Mouse (Mus musculus) erythroblast, adult 5-6 weeks (primary cell): Measurements from ENCODE around the gene Bysl. TPM values are rescaled to one million over a fixed set of nuclear protein-coding genes. Genes with fewer than 3 reads are reported as not detected.
A peak's percentile ranks its signal among the peaks of the same experiment; 100 is the strongest.

ENCODE experiments used
- ATAC-seq: replicated peaks from 2 replicates; pipeline ENCODE4 v1.8.0; 2016; ENCODE audit warnings: moderate number of reproducible peaks, mild to moderate bottlenecking, moderate TSS enrichment, inconsistent platforms; ENCODE audit not compliant: poor library complexity, low FRiP score, severe bottlenecking
- total RNA-seq, 2 experiments: library from RNA; stranded (forward) in 1 of 2; stranded (reverse) in 1 of 2; fragments of 150-400 nt in 1 of 2; fragments of 200-764, 138-1000 nt in 1 of 2; gene quantifications; 2 replicates each; pipeline versions ENCODE4 v1.2.3 to v1.2.4; 2015 to 2017; ENCODE audit warnings: low replicate concordance in 2 of 2

Bysl gene
- total RNA-seq, 2 experiments from 2014 or later: 1.2 to 4.3 TPM

- ATAC-seq: peak; percentile 39
Measured at GRCm38 (mm10) chr17:47595248-47596161, 15.8 kb downstream of the Bysl start.

DNA sequence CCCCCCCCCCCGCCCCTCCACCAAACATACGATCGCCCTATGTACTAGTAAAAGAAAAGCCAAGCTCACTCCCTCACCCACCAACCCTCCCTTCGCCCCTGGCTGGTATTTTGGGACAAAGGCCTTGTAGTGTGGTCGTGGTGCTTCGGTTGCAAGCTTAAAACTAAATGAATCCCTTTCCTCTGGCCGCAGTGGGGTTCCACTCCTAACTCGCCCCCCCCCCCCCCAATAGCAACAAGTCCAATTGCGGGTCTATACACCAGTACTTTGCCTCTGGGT lies 16.4 kb downstream of the Bysl start:
- ATAC-seq: no peak

DNA sequence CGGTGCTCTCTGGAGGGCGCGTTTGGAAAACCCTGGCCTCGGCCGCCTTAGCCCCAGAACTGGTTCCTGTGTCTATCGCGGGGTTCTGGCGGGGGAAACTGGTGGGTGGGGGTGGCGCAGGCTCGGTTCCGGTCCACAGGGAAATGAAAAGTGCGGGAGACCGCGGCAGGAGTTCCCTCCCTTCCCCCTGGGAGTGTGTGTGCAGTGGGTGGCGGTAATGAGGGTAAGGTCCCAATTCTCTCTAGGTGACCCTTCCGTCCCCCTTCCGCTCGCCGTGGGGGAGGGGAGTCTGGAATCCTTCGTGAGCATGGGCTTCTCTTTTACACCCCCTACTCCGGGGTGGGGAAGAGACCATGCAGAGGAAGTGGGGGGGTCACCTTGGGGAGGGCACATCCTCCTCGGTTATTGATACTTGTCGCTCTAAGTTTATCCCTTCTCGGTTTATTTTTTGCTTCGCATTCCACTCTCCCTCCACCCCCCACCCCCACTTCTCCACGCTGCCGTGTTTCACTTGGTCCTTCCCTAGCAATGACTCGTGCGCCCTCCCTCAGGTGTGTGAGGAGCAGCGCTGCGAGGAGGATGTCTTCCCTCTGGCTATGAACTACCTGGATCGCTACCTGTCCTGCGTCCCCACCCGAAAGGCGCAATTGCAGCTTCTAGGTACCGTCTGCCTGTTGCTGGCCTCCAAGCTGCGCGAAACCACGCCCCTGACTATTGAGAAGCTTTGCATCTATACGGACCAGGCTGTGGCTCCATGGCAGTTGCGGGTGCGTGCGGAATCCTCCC lies 16.9 kb downstream of the Bysl start:
- ATAC-seq: peak; percentile 29

DNA sequence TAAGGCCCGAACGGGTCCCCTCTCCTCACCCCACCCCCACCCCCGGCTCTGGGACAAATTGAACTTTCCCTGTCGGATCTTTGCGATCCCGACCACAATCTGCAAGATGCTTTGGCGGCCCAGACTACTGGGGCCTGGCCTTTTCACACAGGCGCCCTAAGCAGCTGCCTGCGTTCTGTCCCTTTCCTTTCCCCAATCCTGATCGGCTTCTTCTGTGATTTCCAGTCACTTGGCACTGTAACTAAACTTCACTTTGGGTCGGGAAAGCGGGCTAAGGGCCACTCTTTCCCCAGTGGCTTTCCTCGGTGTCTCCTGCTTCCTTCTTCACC lies 17.5 kb downstream of the Bysl start:
- no peak for ATAC-seq

DNA sequence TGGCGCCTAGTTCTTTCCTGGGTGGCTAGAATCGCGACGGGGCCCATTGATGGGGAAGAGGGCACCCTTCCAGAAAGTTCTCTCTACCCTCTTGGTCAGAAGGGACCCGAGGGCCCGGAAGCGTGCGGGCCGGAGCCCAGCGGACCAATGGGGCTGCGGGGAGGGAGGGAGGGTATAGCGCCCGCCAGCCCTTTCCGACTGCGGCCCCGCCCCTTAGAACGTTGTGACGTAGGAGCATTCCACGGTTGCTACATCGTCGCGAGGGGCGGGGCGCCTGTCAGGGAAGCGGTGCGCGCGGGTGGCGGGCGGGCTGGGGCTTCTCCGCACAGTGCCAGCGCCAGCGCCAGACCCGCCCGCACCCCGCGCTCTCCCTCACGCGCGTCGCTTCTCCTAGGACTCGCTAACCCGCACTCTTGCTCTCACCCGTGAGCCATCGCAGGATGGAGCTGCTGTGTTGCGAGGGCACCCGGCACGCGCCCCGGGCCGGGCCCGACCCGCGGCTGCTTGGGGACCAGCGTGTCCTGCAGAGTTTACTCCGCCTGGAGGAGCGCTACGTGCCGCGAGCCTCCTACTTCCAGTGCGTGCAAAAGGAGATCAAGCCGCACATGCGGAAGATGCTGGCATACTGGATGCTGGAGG lies 18.0 kb downstream of the Bysl start:
- peak; percentile 68 for ATAC-seq

DNA sequence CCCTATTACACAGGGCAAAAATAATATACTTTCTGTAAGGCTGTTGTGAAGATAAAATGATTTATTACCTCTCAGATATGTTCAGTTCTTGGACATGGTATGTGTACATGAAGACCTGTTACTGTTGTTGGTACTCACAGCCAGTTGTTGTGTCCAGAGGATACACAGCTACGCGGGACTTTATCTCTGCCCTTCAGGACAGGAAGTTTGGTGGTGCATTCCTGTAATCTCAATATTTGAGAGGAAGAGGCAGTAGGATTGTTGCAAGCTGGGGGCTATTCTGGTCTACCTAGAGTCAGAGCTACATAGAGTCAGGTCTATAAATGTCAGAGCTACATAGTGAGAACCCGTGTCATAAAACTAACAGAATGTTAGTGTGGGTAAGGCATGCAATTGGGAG lies 20.2 kb downstream of the Bysl start:
- no peak for ATAC-seq

DNA sequence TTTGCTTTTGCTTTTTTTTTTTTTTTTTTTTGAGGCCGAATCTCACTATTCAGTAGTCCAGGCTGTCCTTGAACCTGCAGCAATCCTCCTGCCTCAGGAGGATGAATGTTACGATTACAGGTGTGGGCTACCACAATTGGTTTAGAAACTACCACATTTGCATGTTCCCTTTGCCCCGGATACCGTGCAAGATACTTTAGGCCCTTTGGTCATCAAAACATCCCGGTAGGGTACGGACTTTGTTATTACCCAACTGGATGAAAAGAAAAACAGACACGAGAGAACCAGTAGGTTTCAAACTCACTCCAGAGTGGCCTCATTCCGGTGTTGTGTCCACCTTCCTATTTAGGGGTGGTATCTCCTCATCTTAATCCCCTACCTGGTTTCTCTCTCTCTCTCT lies 22.8 kb downstream of the Bysl start:
- no peak for ATAC-seq

DNA sequence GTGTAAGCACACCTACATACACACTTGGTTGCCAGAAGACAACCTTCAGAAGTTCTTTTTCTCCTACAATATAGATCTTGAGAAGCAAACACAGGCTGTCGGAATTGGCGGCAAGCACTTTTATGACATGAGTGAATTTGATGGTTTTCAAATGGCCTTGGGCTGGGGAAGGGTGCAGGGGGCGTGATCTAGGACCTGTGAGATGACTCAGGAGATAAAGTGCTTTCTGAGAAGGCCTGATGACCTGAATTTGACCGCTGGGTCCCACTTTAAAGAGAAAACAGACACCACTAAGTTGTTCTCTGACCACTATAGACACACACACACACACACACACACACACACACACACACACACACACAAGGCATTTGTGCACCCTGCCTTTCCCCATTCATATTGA lies 30.3 kb downstream of the Bysl start:
- no peak for ATAC-seq

- ATAC-seq: peak; percentile 91
Measured at GRCm38 (mm10) chr17:47578655-47579054, 32.6 kb downstream of the Bysl start.

DNA sequence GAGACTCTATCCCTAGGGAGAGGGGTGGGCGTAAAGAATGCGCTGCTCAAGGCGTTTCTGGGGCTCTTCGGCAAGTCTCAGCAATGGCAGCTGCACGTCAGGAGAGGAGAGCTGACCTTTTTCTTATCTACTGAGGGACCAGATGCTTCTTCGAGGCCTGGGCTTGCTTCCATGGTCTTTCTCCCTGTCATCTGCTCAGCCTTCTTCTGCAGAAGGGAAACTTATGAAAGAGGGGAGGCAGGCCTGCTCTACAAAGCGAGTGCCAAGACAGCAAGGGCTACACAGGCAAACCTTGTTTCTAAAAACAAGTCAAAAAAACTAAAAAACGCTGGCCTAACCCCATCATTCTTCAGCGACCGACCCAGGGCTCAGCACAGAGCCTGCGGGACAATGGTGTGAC lies 36.5 kb downstream of the Bysl start:
- ATAC-seq: no peak

- no peak for ATAC-seq
Measured at GRCm38 (mm10) chr17:47574028-47574427, 37.3 kb downstream of the Bysl start.

- ATAC-seq: no peak
Measured at GRCm38 (mm10) chr17:47572436-47572835, 38.9 kb downstream of the Bysl start.

GRCm38 (mm10) chr17:47571621-47572020 lies 39.7 kb downstream of the Bysl start:
- ATAC-seq: no peak

GRCm38 (mm10) chr17:47568951-47569527 lies 42.3 kb downstream of the Bysl start:
- peak; percentile 21 for ATAC-seq

- ATAC-seq: peak; percentile 90
Measured at GRCm38 (mm10) chr17:47568389-47568788, 42.9 kb downstream of the Bysl start.

DNA sequence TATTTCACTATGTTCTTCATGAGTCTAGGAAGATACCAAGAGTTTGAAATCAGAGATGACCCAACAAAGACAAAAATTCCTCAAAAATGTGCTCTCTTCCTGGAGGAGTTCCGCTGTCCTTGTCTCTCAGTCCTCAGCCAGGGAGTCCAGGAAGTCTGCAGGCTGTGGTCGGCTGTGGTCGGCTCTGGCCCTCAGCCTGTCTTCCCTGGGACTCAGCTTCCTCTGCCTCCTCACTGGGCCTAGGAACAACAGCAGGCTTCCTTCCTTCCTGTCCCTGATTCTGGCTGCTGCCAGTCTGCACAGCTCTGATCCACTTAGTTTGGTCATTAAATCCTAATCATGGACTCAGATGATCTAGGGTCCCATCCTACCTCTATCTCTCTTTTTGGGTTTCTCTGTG lies 44.0 kb downstream of the Bysl start:
- no peak for ATAC-seq

GRCm38 (mm10) chr17:47566133-47566532 lies 45.2 kb downstream of the Bysl start:
- ATAC-seq: no peak

- ATAC-seq: no peak
Measured at GRCm38 (mm10) chr17:47564612-47565011, 46.7 kb downstream of the Bysl start.

GRCm38 (mm10) chr17:47562875-47563274 lies 48.4 kb downstream of the Bysl start:
- ATAC-seq: no peak

GRCm38 (mm10) chr17:47559726-47560125 lies 51.6 kb downstream of the Bysl start:
- ATAC-seq: no peak

DNA sequence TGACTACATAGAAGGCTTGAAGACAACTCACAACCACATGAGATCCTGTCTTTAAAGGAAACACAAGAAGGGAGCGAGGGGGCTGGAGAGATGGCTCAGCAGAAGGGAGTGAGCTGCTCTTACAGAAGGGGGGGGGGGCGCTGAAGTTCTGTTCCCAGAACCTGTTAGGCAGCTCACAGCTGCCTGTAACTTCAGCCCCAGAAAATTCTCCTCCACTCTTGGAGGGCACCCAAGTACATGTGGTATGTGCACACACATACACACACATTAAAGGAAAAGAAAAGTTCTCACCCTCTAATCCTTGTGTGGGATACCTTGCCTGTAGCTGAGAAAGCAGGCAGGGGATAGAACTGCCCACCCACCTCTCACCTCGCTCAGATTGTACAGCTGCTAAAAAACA lies 54.1 kb downstream of the Bysl start:
- no peak for ATAC-seq
